Mouse (Mus musculus): Measurements from ENCODE around the gene Lsm14b.

Lsm14b gene

GRCm38 (mm10) chr2:180069770-180070480 lies 45.1 kb downstream of the Lsm14b start:
- no peak for DNase-seq

GRCm38 (mm10) chr2:180070481-180071453 lies 46.0 kb downstream of the Lsm14b start, which contains the start of gene Mtg2:
Gene Mtg2, plus strand, starts transcription at chr2:180070588.
- DNase-seq: peak; percentile 97

GRCm38 (mm10) chr2:180071671-180072070 lies 46.9 kb downstream of the Lsm14b start:
- no peak for DNase-seq

- no peak for DNase-seq
Measured at GRCm38 (mm10) chr2:180072886-180073285, 48.1 kb downstream of the Lsm14b start.

GRCm38 (mm10) chr2:180077622-180078021 lies 52.8 kb downstream of the Lsm14b start:
- DNase-seq: no peak

- no peak for DNase-seq
Measured at GRCm38 (mm10) chr2:180080680-180081079, 55.9 kb downstream of the Lsm14b start.

- no peak for DNase-seq
Measured at GRCm38 (mm10) chr2:180083063-180083462, 58.3 kb downstream of the Lsm14b start.

GRCm38 (mm10) chr2:180084565-180084964 lies 59.8 kb downstream of the Lsm14b start:
- no peak for DNase-seq
